Mouse (Mus musculus) kidney, embryonic 15.5 days (tissue): ENCODE data around the gene Pnpla2. TPM values are rescaled to one million over a fixed set of nuclear protein-coding genes. Genes with fewer than 3 reads are reported as not detected.
A peak's percentile ranks its signal among the peaks of the same experiment; 100 is the strongest.

Experiments
- ATAC-seq: fragments of 200-750 bp; cut with Nextera tagmentation; replicated peaks from 2 replicates; pipeline ENCODE4 v1.8.0; 2017; ENCODE audit warnings: moderate TSS enrichment; ENCODE audit not compliant: low FRiP score
- H3K27ac ChIP-seq: fragments of 300-500 bp; sonication (generic); 2 replicates; pipeline ENCODE4 v1.5.1; 2015; ENCODE audit warnings: mild to moderate bottlenecking, inconsistent platforms
- H3K27me3 ChIP-seq: fragments of 300-500 bp; sonication (generic); 2 replicates; pipeline ENCODE4 v1.6.1; 2015; ENCODE audit warnings: inconsistent platforms
- H3K36me3 ChIP-seq: fragments of 300-500 bp; sonication (generic); 2 replicates; pipeline ENCODE4 v1.6.1; 2015; ENCODE audit warnings: inconsistent platforms
- H3K4me1 ChIP-seq: fragments of 300-500 bp; sonication (generic); 2 replicates; pipeline ENCODE4 v1.6.1; 2015; ENCODE audit warnings: inconsistent platforms
- H3K4me2 ChIP-seq: fragments of 300-500 bp; sonication (generic); 2 replicates; pipeline ENCODE4 v1.6.1; 2015; ENCODE audit warnings: moderate library complexity, mild to moderate bottlenecking, inconsistent platforms
- H3K4me3 ChIP-seq: fragments of 300-500 bp; sonication (generic); replicated peaks from 2 replicates; pipeline ENCODE4 v1.5.1; 2015; ENCODE audit warnings: mild to moderate bottlenecking, inconsistent platforms
- H3K9ac ChIP-seq: fragments of 300-500 bp; sonication (generic); 2 replicates; pipeline ENCODE4 v1.6.1; 2015; ENCODE audit warnings: mild to moderate bottlenecking, inconsistent platforms
- H3K9me3 ChIP-seq: fragments of 300-500 bp; sonication (generic); replicated peaks from 2 replicates; pipeline ENCODE4 v1.6.1; 2016; ENCODE audit warnings: inconsistent platforms
- WGBS: fragments of 180-500 bp; shearing (Covaris S2); methylation state at CpG from one replicate; pipeline ENCODE4 v1.1.7; 2015; ENCODE audit warnings: mixed read lengths; 5-methylcytosine and 5-hydroxymethylcytosine counted together
- polyA plus RNA-seq: library from polyadenylated mRNA; unstranded; fragments of >200 nt; fragmentation: Nextera tagmentation; extraction: Ambion mirVana; gene quantifications from 2 replicates; pipeline ENCODE4 v1.2.1, GENCODE M21; 2015

Pnpla2 gene
- polyA plus RNA-seq, 1 experiment from 2014 or later: 41.7 TPM

DNA sequence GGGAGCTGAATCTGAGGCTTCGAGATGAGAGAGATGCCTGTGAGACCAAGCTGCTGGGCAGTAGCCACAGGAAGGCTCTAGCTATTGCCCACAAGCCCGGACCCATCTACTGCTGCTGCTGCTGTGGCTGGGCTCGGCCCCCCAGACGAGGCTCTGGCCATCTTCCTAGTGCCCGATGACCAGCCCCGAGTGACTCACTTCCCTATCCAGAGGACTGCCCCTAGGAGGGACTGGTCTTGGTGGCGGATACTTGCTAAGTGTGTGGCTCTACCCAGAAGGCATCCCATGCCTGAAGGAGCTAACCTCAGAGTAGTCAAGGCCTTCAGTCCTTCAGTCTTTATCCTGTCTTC is 11.0 kb downstream of the Pnpla2 start:
- peaks cover 51% of the 10 kb centered on the region for H3K27me3 ChIP-seq
- no peaks in the 10 kb centered on the region for H3K9me3 ChIP-seq
- 0 out of 2 replicates have a peak overlapping the region, but pooled peaks have one; percentile 3 for H3K4me3 ChIP-seq
- H3K9ac ChIP-seq: no peak overlapping the region
- H3K4me2 ChIP-seq: no peak overlapping the region
- H3K4me1 ChIP-seq: peaks cover 89% of the 10 kb centered on the region
- WGBS: 77% methylated on average over 7 of the region's 7 CpGs
- peak overlapping the region; percentile 19 for H3K27ac ChIP-seq
- peaks cover 16% of the 10 kb centered on the region for H3K36me3 ChIP-seq
- no peak for ATAC-seq

DNA sequence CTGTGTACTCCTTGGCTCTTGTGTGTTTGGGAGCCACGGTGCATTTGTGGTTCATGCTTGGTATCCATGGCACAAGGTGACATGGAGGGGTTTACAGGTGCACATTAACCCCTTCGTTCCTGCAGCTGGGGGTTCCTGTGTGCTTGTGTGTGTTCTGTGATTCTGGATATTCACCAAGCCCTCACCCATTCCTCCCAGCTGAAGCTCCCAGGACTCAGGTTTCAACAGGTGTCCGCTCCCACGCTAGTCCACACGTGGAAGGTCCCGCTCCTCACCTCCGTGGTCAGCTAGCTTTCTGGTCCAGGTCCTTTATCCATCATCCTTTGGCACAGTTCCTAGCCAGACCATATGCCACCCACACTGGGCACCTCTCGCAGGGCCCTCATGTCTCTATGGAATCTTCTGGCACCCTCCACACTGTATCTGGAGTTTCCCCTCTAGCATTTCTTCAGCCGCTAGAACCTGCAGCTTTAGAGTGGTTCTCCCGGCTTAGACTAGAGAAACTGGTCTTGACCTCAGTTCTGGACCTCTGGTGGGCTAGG is 11.7 kb downstream of the Pnpla2 start:
- peaks cover 82% of the 10 kb centered on the region for H3K4me1 ChIP-seq
- peak overlapping the region; percentile 81 for H3K4me2 ChIP-seq
- no peaks in the 10 kb centered on the region for H3K9me3 ChIP-seq
- H3K27ac ChIP-seq: peak overlapping the region; percentile 92
- ATAC-seq: no peak
- H3K27me3 ChIP-seq: peaks cover 44% of the 10 kb centered on the region
- H3K36me3 ChIP-seq: peaks cover 23% of the 10 kb centered on the region
- H3K4me3 ChIP-seq: peak overlapping the region; percentile 85
- peak overlapping the region; percentile 82 for H3K9ac ChIP-seq
- WGBS: 55% methylated on average over 10 of the region's 10 CpGs

DNA sequence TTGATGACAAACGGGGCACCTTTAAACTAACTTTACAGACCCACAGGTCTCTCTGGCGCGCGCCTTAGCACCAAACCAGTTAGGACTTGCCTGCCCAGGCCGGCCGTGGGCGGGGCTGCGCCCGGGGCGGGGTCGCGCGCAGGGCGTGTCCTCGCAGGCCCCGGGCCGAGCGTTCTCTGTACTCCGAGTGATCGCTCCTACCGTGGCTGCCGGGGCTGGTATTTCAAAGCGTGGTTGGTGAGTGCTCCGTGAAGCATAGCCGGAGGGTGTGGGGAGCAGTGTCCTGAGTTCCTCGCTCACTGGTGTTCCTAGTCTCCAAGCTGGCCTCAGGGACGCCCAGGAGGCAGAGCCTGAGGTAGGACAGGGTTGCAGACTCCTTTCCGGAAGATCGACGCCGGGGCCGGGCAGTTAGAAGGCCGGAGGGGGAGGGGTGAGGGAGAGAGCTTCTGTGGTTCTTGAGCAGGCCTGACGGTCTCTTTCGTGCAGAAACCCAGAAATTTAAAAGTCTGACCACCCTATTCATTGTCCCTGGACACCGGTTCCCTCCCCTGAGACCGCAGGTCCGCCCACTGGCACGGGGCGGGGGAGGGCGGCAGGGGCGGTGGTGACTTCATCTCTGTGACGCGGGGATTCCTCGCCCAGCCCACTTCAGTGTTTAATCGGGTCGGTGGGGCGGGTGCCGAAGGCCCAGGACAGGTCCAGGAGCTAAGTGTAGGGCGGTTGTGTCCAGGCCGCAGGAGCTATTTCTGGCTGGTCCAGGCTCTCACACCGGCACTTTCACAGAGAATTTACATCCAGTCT is 12.4 kb downstream of the Pnpla2 start, which contains the start of gene Cd151:
TSS of gene Cd151 (plus strand) at position 163 of the 801 bp plus-strand sequence.
- ATAC-seq: peak; percentile 75
- peaks cover 37% of the 10 kb centered on the region for H3K27me3 ChIP-seq
- H3K4me3 ChIP-seq: peak within 1 kb of the TSS; percentile 85
- H3K9ac ChIP-seq: peak within 1 kb of the TSS; percentile 82
- peaks cover 30% of the 10 kb centered on the region for H3K36me3 ChIP-seq
- peaks cover 78% of the 10 kb centered on the region for H3K4me1 ChIP-seq
- H3K27ac ChIP-seq: peak within 1 kb of the TSS; percentile 92
- peak within 1 kb of the TSS; percentile 81 for H3K4me2 ChIP-seq
- no peaks in the 10 kb centered on the region for H3K9me3 ChIP-seq
- WGBS: under 1% methylated on average over 52 of the region's 52 CpGs

DNA sequence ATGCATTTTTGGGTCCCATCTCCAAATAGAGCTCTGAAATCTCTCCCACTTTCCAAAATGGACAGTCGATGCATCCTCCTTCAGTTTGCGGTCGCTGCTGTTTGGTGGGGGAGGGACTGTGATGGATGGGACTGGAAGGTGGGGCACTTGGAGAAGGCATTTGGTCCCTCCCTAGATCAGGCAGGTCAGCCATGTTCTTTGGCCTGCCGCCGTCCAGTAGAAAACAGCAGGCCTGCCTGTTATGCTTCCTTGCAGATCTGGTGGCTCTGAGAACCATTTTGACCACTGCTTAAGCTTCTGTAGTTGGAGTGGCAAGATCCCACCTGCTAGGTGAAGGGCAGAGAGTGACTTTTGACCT is 13.1 kb downstream of the Pnpla2 start:
- 0 out of 2 replicates have a peak, but pooled peaks have one; percentile 8 for ATAC-seq
- Histone ChIP-seq H3K4me1 (peaks cover 75% of the 10 kb centered on the region), H3K9me3 (no peaks in the 10 kb centered on the region)

DNA sequence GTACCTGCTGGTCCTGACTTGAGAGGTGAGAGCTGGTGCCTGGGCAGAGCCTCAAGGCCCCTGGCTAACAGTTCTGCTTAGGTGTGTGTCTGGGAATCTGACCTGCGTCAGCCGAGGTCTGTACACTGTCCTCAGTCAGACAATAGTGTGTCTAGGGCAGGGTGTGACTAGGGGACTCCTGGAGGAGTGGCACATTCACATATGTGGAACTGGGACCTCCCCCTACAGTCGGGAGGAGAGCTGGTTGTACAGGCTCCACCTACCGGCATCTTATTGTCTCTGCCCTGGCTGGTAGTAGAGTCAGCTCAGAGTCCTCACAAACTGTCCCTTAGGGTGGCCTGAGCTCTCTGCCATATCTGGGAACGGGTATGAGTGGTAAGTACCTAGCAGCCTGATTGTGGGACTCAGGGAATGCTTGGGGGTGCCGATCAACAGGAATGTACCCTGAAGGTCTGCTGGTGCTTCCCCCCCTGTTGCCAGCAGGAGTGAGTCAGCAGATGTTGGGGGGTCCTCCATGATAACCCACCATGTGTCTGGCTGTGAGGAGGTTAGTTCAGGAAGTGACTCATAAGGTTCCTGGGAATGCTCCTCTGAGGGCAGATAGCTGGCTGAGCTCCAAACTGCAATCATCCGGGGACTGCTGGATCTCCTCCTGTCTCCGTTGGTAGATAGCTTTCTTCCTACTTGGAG is 13.7 kb downstream of the Pnpla2 start:
- peak overlapping the region; percentile 85 for H3K4me3 ChIP-seq
- peak overlapping the region; percentile 92 for H3K27ac ChIP-seq
- H3K9me3 ChIP-seq: no peaks in the 10 kb centered on the region
- peak; percentile 78 for ATAC-seq
- H3K36me3 ChIP-seq: peaks cover 35% of the 10 kb centered on the region
- WGBS: 11% methylated on average over 8 of the region's 8 CpGs
- peak overlapping the region; percentile 82 for H3K9ac ChIP-seq
- peak overlapping the region; percentile 81 for H3K4me2 ChIP-seq
- peaks cover 75% of the 10 kb centered on the region for H3K4me1 ChIP-seq
- H3K27me3 ChIP-seq: peaks cover 25% of the 10 kb centered on the region

More for the DNA sequence above, 13.1 kb downstream of the Pnpla2 start:
- Histone ChIP-seq H3K36me3 (peaks cover 35% of the 10 kb centered on the region), H3K4me3 (peak overlapping the region; percentile 85), H3K27ac (peak overlapping the region; percentile 92), H3K27me3 (peaks cover 30% of the 10 kb centered on the region), H3K4me2 (peak overlapping the region; percentile 81), H3K9ac (peak overlapping the region; percentile 82)
- WGBS: 8% methylated on average over 5 of the region's 5 CpGs

DNA sequence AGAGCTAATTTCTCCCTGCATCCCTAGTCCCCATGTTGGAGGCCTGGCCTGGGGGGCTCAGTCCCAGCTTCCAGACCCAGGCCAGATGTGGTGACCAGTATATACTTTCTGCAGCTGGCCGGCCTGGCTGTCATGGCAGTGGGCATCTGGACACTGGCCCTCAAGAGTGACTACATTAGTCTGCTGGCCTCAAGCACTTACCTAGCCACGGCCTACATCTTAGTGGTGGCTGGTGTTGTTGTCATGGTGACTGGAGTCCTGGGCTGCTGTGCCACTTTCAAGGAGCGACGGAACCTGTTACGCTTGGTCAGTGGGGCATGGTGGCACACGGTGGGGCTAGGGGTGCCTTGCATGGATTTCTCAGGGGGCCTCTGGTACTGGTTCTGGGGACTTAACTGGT is 14.4 kb downstream of the Pnpla2 start:
- peak overlapping the region; percentile 81 for H3K4me2 ChIP-seq
- H3K36me3 ChIP-seq: peaks cover 35% of the 10 kb centered on the region
- 52% methylated on average over 6 of the region's 6 CpGs for WGBS
- peaks cover 18% of the 10 kb centered on the region for H3K27me3 ChIP-seq
- H3K9ac ChIP-seq: peak overlapping the region; percentile 82
- ATAC-seq: no peak
- H3K9me3 ChIP-seq: no peaks in the 10 kb centered on the region
- peak overlapping the region; percentile 85 for H3K4me3 ChIP-seq
- peak overlapping the region; percentile 92 for H3K27ac ChIP-seq
- H3K4me1 ChIP-seq: peaks cover 75% of the 10 kb centered on the region

DNA sequence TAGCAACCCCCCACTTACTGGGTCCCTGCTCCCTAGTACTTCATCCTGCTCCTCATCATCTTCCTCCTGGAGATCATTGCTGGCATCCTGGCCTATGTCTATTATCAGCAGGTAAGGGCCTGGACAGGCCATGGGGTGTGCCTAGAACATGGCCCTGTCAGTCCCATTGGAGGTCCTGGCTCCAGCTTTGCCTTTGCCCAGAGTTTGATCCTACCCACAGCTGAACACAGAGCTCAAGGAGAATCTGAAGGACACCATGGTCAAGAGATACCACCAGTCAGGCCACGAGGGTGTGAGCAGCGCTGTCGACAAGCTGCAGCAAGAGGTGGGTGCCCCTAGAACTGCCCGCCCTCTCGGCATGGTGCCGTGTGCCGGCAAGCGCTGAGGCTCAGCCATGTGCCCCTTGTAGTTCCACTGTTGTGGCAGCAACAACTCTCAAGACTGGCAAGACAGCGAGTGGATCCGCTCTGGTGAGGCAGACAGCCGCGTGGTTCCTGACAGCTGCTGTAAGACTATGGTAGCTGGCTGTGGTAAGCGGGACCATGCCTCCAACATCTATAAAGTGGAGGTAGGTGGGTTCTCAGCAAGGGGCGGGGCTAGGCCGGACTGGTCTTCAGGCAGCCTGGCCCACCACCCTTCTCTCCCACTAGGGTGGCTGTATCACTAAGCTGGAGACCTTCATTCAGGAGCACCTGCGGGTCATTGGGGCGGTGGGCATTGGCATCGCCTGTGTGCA is 15.1 kb downstream of the Pnpla2 start:
- Histone ChIP-seq H3K27me3 (peaks cover 11% of the 10 kb centered on the region), H3K4me3 (peak overlapping the region; percentile 85), H3K4me1 (peaks cover 70% of the 10 kb centered on the region), H3K36me3 (peaks cover 35% of the 10 kb centered on the region), H3K27ac (peak overlapping the region; percentile 92), H3K9ac (peak overlapping the region; percentile 82), H3K9me3 (no peaks in the 10 kb centered on the region), H3K4me2 (peak overlapping the region; percentile 81)
- no peak for ATAC-seq
- WGBS: 91% methylated on average over 18 of the region's 18 CpGs

DNA sequence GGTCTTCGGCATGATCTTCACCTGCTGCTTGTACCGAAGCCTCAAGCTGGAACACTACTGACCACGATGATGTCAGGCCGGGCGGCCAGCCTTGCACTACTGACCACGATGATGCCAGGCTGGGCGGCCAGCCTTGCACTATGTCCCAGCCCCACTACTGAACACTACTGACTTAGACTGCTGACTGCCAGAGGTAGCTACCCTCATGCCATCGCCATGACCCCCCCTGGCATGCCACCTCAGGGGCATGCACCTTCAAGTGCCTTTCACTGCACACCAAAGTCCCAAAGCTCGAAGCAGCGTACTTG is 15.6 kb downstream of the Pnpla2 start:
- peaks cover 66% of the 10 kb centered on the region for H3K4me1 ChIP-seq
- no peak overlapping the region for H3K9ac ChIP-seq
- peaks cover 35% of the 10 kb centered on the region for H3K36me3 ChIP-seq
- no peak overlapping the region for H3K4me3 ChIP-seq
- H3K27me3 ChIP-seq: peaks cover 5% of the 10 kb centered on the region
- H3K9me3 ChIP-seq: no peaks in the 10 kb centered on the region
- ATAC-seq: no peak
- 0 out of 2 replicates have a peak overlapping the region, but pooled peaks have one; percentile 92 for H3K27ac ChIP-seq
- H3K4me2 ChIP-seq: no peak overlapping the region
- 90% methylated on average over 10 of the region's 10 CpGs for WGBS

DNA sequence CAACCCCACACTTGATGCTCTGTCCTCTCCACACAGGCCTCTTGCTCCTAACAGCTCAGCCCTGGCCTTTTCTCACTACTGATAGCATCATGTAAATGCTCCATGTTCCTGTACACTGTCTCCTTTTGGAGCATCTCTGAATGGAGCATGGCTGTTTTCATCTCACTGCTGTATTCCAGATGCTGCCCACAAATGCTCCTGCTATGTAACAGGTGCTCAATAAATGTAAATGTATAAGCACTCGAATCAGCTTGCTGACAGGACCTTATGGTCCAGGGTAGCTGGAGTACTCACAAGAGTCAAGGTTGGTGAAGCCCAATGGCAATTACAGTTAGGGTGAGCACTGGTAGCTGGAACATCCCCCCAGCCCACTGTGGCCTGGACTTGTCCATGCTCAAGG is 16.2 kb downstream of the Pnpla2 start:
- Histone ChIP-seq H3K36me3 (peaks cover 35% of the 10 kb centered on the region), H3K4me2 (no peak overlapping the region), H3K9ac (no peak overlapping the region), H3K4me1 (peaks cover 68% of the 10 kb centered on the region), H3K4me3 (no peak overlapping the region), H3K9me3 (no peaks in the 10 kb centered on the region), H3K27ac (no peak overlapping the region), H3K27me3 (no peaks in the 10 kb centered on the region)
- 97% methylated on average over 1 of the region's 1 CpGs for WGBS
- ATAC-seq: no peak

DNA sequence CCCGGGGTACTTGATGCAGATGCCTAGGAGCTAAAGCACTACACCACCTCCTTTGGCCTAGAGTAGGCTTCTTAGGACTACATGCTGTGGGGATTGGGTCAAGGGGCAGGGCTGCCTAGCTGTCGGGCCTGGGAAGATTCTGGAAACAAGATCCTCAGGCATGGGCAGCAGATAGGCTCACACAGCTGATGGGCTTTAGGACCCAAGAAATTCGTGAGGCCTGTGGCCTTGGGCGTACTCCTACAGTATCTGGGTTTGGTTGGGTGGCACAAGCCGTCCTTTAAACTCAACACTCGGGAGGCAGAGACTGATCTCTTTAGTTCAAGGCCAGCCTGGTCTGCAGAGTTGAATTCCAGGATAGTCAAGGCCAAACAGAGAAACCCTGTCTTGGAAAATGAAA is 17.2 kb downstream of the Pnpla2 start:
- Histone ChIP-seq H3K36me3 (peaks cover 35% of the 10 kb centered on the region), H3K27me3 (no peaks in the 10 kb centered on the region), H3K4me2 (no peak overlapping the region), H3K27ac (no peak overlapping the region), H3K9me3 (no peaks in the 10 kb centered on the region), H3K4me3 (no peak overlapping the region), H3K9ac (no peak overlapping the region), H3K4me1 (peaks cover 69% of the 10 kb centered on the region)
- no peak for ATAC-seq
- WGBS: 78% methylated on average over 6 of the region's 6 CpGs

DNA sequence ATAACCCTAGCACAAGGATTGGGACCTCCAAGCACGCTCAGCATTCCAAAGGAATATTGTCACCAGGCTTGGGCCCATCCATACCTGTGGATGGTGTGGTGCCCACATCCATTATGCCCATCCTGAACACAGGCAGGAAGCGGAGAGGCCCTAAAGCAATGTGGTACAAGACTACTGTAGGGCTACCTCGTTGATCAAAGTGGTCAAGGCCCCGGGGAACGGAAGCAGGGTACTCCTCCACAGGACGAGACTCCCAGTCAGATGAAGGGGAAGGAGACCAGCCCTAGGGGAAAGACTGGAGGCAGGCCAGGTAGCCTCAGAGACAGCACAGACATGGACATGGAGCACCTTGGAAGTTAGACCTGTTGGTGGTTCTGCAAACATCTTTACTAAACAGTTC is 17.8 kb downstream of the Pnpla2 start:
- peaks cover 71% of the 10 kb centered on the region for H3K4me1 ChIP-seq
- H3K9ac ChIP-seq: no peak overlapping the region
- H3K9me3 ChIP-seq: no peaks in the 10 kb centered on the region

More for the DNA sequence above, 17.8 kb downstream of the Pnpla2 start:
- ATAC-seq: no peak
- Histone ChIP-seq H3K4me3 (no peak overlapping the region), H3K27ac (no peak overlapping the region), H3K27me3 (no peaks in the 10 kb centered on the region), H3K4me2 (no peak overlapping the region), H3K36me3 (peaks cover 35% of the 10 kb centered on the region)
- 76% methylated on average over 6 of the region's 6 CpGs for WGBS
